Mouse (Mus musculus) embryonic facial prominence, embryonic 15.5 days (tissue): ENCODE data around the gene Gm20716. TPM values are rescaled to one million over a fixed set of nuclear protein-coding genes. Genes with fewer than 3 reads are reported as not detected.

Source experiments
- ATAC-seq: fragments of 200-750 bp; cut with Nextera tagmentation; 2 replicates; pipeline ENCODE4 v1.8.0; 2017; ENCODE audit warnings: low read depth, moderate TSS enrichment; ENCODE audit not compliant: insufficient number of reproducible peaks, low FRiP score, low TSS enrichment
- H3K27ac ChIP-seq: fragments of 300-500 bp; sonication (generic); replicated peaks from 2 replicates; pipeline ENCODE4 v1.5.1; 2015; ENCODE audit warnings: mild to moderate bottlenecking, inconsistent platforms
- H3K27me3 ChIP-seq: fragments of 300-500 bp; sonication (generic); 2 replicates; pipeline ENCODE4 v1.6.1; 2015; ENCODE audit warnings: inconsistent platforms
- H3K36me3 ChIP-seq: fragments of 300-500 bp; sonication (generic); 2 replicates; pipeline ENCODE4 v1.6.1; 2015; ENCODE audit warnings: mild to moderate bottlenecking, inconsistent platforms
- H3K4me1 ChIP-seq: fragments of 300-500 bp; sonication (generic); 2 replicates; pipeline ENCODE4 v1.6.1; 2015; ENCODE audit warnings: inconsistent platforms
- H3K4me2 ChIP-seq: fragments of 300-500 bp; sonication (generic); replicated peaks from 2 replicates; pipeline ENCODE4 v1.6.1; 2015; ENCODE audit warnings: mild to moderate bottlenecking, inconsistent platforms
- H3K4me3 ChIP-seq: fragments of 300-500 bp; sonication (generic); replicated peaks from 2 replicates; pipeline ENCODE4 v1.5.1; 2015; ENCODE audit warnings: mild to moderate bottlenecking, inconsistent platforms
- H3K9ac ChIP-seq: fragments of 300-500 bp; sonication (generic); 2 replicates; pipeline ENCODE4 v1.6.1; 2015; ENCODE audit warnings: inconsistent platforms
- H3K9me3 ChIP-seq: fragments of 300-500 bp; sonication (generic); replicated peaks from 2 replicates; pipeline ENCODE4 v1.6.1; 2016; ENCODE audit warnings: inconsistent platforms
- WGBS: fragments of 180-500 bp; shearing (Covaris S2); methylation state at CpG from one replicate; pipeline ENCODE4 v1.1.7; 2015; 5-methylcytosine and 5-hydroxymethylcytosine counted together
- polyA plus RNA-seq: library from polyadenylated mRNA; unstranded; fragments of >200 nt; fragmentation: Nextera tagmentation; extraction: Ambion mirVana; gene quantifications from 2 replicates; pipeline ENCODE4 v1.2.1, GENCODE M21; 2015

Gene Gm20716
- polyA plus RNA-seq = 18.3 and 18.6 TPM in 2 replicates

GRCm38 (mm10) chr2:168230026-168230728, at the start of gene Gm20716, which contains the start of the genes Dpm1 and Mocs3:
Gm20716 (minus strand) TSS chr2:168230364.
Dpm1 (minus strand) TSS chr2:168230591.
Mocs3 (plus strand) TSS chr2:168230622.
- Histone ChIP-seq H3K4me3 (peak within 1 kb of the TSS; percentile 99), H3K27ac (peak within 1 kb of the TSS; percentile 95), H3K4me1 (peaks cover 31% of the 10 kb centered on the region), H3K36me3 (peaks cover 34% of the 10 kb centered on the region), H3K9me3 (no peaks in the 10 kb centered on the region), H3K27me3 (no peaks in the 10 kb centered on the region), H3K4me2 (peak within 1 kb of the TSS; percentile 98), H3K9ac (peak within 1 kb of the TSS; percentile 96)
- under 1% methylated on average over 73 of the region's 73 CpGs for WGBS
- ATAC-seq = peak; percentile 81

- Histone ChIP-seq H3K4me2 (no peak overlapping the region), H3K4me1 (peaks cover 7% of the 10 kb centered on the region; the same call in 1 of the 2 replicates), H3K9ac (no peak overlapping the region), H3K4me3 (no peak overlapping the region), H3K27ac (no peak overlapping the region), H3K27me3 (peaks cover 50% of the 10 kb centered on the region), H3K36me3 (no peaks in the 10 kb centered on the region), H3K9me3 (no peaks in the 10 kb centered on the region)
- no peak for ATAC-seq
- 4% methylated on average over 11 of the region's 11 CpGs for WGBS
These were observed 44.3 kb upstream of the Gm20716 start for GRCm38 (mm10) chr2:168274374-168274935.

- Histone ChIP-seq H3K27me3 (peaks cover 41% of the 10 kb centered on the region), H3K27ac (no peak overlapping the region), H3K4me2 (no peak overlapping the region), H3K4me3 (no peak overlapping the region), H3K4me1 (peaks cover 10% of the 10 kb centered on the region), H3K9ac (no peak overlapping the region), H3K9me3 (no peaks in the 10 kb centered on the region), H3K36me3 (no peaks in the 10 kb centered on the region)
- ATAC-seq = no peak
- 41% methylated on average over 9 of the region's 9 CpGs for WGBS
These were observed 43.2 kb upstream of the Gm20716 start for GRCm38 (mm10) chr2:168273387-168273786.

GRCm38 (mm10) chr2:168268033-168268432, 37.9 kb upstream of the Gm20716 start:
- ATAC-seq = no peak
- H3K9ac ChIP-seq = no peak overlapping the region
- peaks cover 5% of the 10 kb centered on the region for H3K4me1 ChIP-seq
- H3K9me3 ChIP-seq = no peaks in the 10 kb centered on the region
- H3K4me3 ChIP-seq = no peak overlapping the region
- no peaks in the 10 kb centered on the region for H3K36me3 ChIP-seq
- H3K27ac ChIP-seq = no peak overlapping the region
- peak overlapping the region; percentile 27 for H3K4me2 ChIP-seq
- peaks cover under 1% of the 10 kb centered on the region; the same call in 1 of the 2 replicates for H3K27me3 ChIP-seq
- 32% methylated on average over 7 of the region's 7 CpGs for WGBS

- no peak overlapping the region for H3K4me3 ChIP-seq
These were observed 30.7 kb upstream of the Gm20716 start for GRCm38 (mm10) chr2:168260900-168261299.

GRCm38 (mm10) chr2:168260124-168260523, 30.0 kb upstream of the Gm20716 start:
- no peaks in the 10 kb centered on the region; the same call in 1 of the 2 replicates for H3K27me3 ChIP-seq
- H3K27ac ChIP-seq = no peak overlapping the region
- no peak for ATAC-seq
- H3K9ac ChIP-seq = no peak overlapping the region
- no peaks in the 10 kb centered on the region for H3K36me3 ChIP-seq
- 76% methylated on average over 3 of the region's 3 CpGs for WGBS
- no peak overlapping the region for H3K4me2 ChIP-seq
- H3K9me3 ChIP-seq = no peaks in the 10 kb centered on the region
- no peaks in the 10 kb centered on the region for H3K4me1 ChIP-seq
- no peak overlapping the region for H3K4me3 ChIP-seq

More at GRCm38 (mm10) chr2:168260900-168261299, 30.7 kb upstream of the Gm20716 start:
- Histone ChIP-seq H3K27me3 (no peaks in the 10 kb centered on the region; the same call in 1 of the 2 replicates), H3K27ac (no peak overlapping the region), H3K9me3 (no peaks in the 10 kb centered on the region), H3K4me2 (no peak overlapping the region), H3K36me3 (no peaks in the 10 kb centered on the region), H3K9ac (no peak overlapping the region), H3K4me1 (no peaks in the 10 kb centered on the region)
- 65% methylated on average over 10 of the region's 10 CpGs for WGBS
- ATAC-seq = no peak; the same call in 1 of the 2 replicates

- Histone ChIP-seq H3K27me3 (no peaks in the 10 kb centered on the region; the same call in 1 of the 2 replicates), H3K9ac (no peak overlapping the region), H3K9me3 (no peaks in the 10 kb centered on the region), H3K27ac (no peak overlapping the region), H3K4me1 (no peaks in the 10 kb centered on the region), H3K36me3 (no peaks in the 10 kb centered on the region), H3K4me3 (no peak overlapping the region), H3K4me2 (no peak overlapping the region)
- 86% methylated on average over 8 of the region's 8 CpGs for WGBS
- no peak for ATAC-seq
These were observed 28.9 kb upstream of the Gm20716 start for GRCm38 (mm10) chr2:168259046-168259445.

- Histone ChIP-seq H3K9me3 (no peaks in the 10 kb centered on the region), H3K9ac (no peak overlapping the region), H3K36me3 (no peaks in the 10 kb centered on the region), H3K4me2 (no peak overlapping the region), H3K4me1 (no peaks in the 10 kb centered on the region), H3K4me3 (no peak overlapping the region), H3K27me3 (no peaks in the 10 kb centered on the region), H3K27ac (no peak overlapping the region)
- no peak for ATAC-seq
- WGBS = 87% methylated on average over 4 of the region's 4 CpGs
These were observed 27.0 kb upstream of the Gm20716 start for GRCm38 (mm10) chr2:168257188-168257587.

- Histone ChIP-seq H3K9ac (no peak overlapping the region), H3K27ac (no peak overlapping the region), H3K27me3 (no peaks in the 10 kb centered on the region), H3K36me3 (no peaks in the 10 kb centered on the region), H3K4me2 (no peak overlapping the region), H3K4me3 (no peak overlapping the region), H3K9me3 (no peaks in the 10 kb centered on the region), H3K4me1 (no peaks in the 10 kb centered on the region)
- WGBS = 80% methylated on average over 3 of the region's 3 CpGs
- no peak for ATAC-seq
These were observed 26.3 kb upstream of the Gm20716 start for GRCm38 (mm10) chr2:168256506-168256905.

- no peak for ATAC-seq
- H3K9me3 ChIP-seq = no peaks in the 10 kb centered on the region
- 57% methylated on average over 7 of the region's 7 CpGs for WGBS
These were observed 23.7 kb upstream of the Gm20716 start for GRCm38 (mm10) chr2:168253822-168254221.

GRCm38 (mm10) chr2:168252639-168253292, 22.6 kb upstream of the Gm20716 start:
- no peak overlapping the region for H3K9ac ChIP-seq
- H3K4me1 ChIP-seq = no peaks in the 10 kb centered on the region
- H3K9me3 ChIP-seq = no peaks in the 10 kb centered on the region
- H3K27ac ChIP-seq = no peak overlapping the region
- 14% methylated on average over 16 of the region's 16 CpGs for whole genome bisulfite sequencing
- ATAC-seq = no peak
- H3K36me3 ChIP-seq = no peaks in the 10 kb centered on the region
- no peaks in the 10 kb centered on the region for H3K27me3 ChIP-seq
- no peak overlapping the region for H3K4me2 ChIP-seq
- H3K4me3 ChIP-seq = no peak overlapping the region

More at GRCm38 (mm10) chr2:168253822-168254221, 23.7 kb upstream of the Gm20716 start:
- Histone ChIP-seq H3K4me1 (no peaks in the 10 kb centered on the region), H3K36me3 (no peaks in the 10 kb centered on the region), H3K4me3 (no peak overlapping the region), H3K27ac (no peak overlapping the region), H3K9ac (no peak overlapping the region), H3K4me2 (no peak overlapping the region), H3K27me3 (no peaks in the 10 kb centered on the region)
